Mouse (Mus musculus) stomach, embryonic 15.5 days (tissue): ENCODE measurements at regions not wholly inside any gene's neighbourhood (a gene's known extent, or its start where the extent isn't known, plus 50 kb on each side); places are given as distances from the start of the nearest gene placed in this dataset.

Source experiments
- ATAC-seq: fragments of 200-750 bp; cut with Nextera tagmentation; 2 replicates; pipeline ENCODE4 v1.8.0; 2017; ENCODE audit warnings: low read depth, moderate number of reproducible peaks, moderate TSS enrichment; ENCODE audit not compliant: insufficient read depth, low FRiP score
- H3K27ac ChIP-seq: fragments of 300-500 bp; sonication (generic); 2 replicates; pipeline ENCODE4 v1.5.1; 2015; ENCODE audit warnings: mild to moderate bottlenecking, inconsistent platforms
- H3K27me3 ChIP-seq: fragments of 300-500 bp; sonication (generic); replicated peaks from 2 replicates; pipeline ENCODE4 v1.6.1; 2015; ENCODE audit warnings: inconsistent platforms
- H3K36me3 ChIP-seq: fragments of 300-500 bp; sonication (generic); 2 replicates; pipeline ENCODE4 v1.6.1; 2015; ENCODE audit warnings: inconsistent platforms
- H3K4me1 ChIP-seq: fragments of 300-500 bp; sonication (generic); 2 replicates; pipeline ENCODE4 v1.6.1; 2015; ENCODE audit warnings: inconsistent platforms
- H3K4me2 ChIP-seq: fragments of 300-500 bp; sonication (generic); 2 replicates; pipeline ENCODE4 v1.6.1; 2015; ENCODE audit warnings: mild to moderate bottlenecking, inconsistent platforms
- H3K4me3 ChIP-seq: fragments of 300-500 bp; sonication (generic); replicated peaks from 2 replicates; pipeline ENCODE4 v1.5.1; 2015; ENCODE audit warnings: inconsistent platforms
- H3K9ac ChIP-seq: fragments of 300-500 bp; sonication (generic); 2 replicates; pipeline ENCODE4 v1.6.1; 2015; ENCODE audit warnings: inconsistent platforms
- H3K9me3 ChIP-seq: fragments of 300-500 bp; sonication (generic); 2 replicates; pipeline ENCODE4 v1.6.1; 2016; ENCODE audit warnings: inconsistent platforms
- WGBS: fragments of 180-500 bp; shearing (Covaris S2); methylation state at CpG from one replicate; pipeline ENCODE4 v1.1.7; 2015; 5-methylcytosine and 5-hydroxymethylcytosine counted together

DNA sequence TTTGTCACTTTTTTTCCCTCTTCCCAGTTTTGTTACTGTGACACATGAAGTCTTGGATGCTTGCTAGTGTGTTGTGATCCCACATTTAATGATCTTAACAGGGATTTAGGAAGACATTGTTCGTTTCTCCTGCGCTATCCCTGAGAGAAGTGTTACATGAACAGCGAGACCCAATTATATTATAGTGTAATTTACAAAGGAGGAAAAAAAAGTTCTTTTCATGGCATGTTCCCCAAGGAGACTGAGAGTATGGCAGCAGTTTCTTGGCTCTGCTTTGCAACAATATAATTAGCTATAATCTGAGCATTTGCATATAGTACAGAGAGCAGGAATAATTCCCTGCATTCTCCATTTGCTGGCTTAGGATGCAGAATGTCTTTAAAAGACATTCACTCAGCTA is 168.6 kb downstream of the Insc start:
- Histone ChIP-seq H3K36me3 (no peaks in the 10 kb centered on the region), H3K4me2 (no peak overlapping the region), H3K27me3 (no peaks in the 10 kb centered on the region), H3K9me3 (no peaks in the 10 kb centered on the region), H3K4me3 (no peak overlapping the region), H3K4me1 (no peaks in the 10 kb centered on the region), H3K9ac (no peak overlapping the region), H3K27ac (no peak overlapping the region)
- 91% methylated on average over 3 of the region's 3 CpGs for WGBS
- no peak for ATAC-seq

- Histone ChIP-seq H3K9ac (no peak overlapping the region), H3K9me3 (no peaks in the 10 kb centered on the region), H3K27ac (no peak overlapping the region), H3K4me3 (no peak overlapping the region), H3K36me3 (no peaks in the 10 kb centered on the region), H3K4me1 (no peaks in the 10 kb centered on the region), H3K27me3 (no peaks in the 10 kb centered on the region), H3K4me2 (no peak overlapping the region)
- WGBS, result 4% methylated on average over 3 of the region's 3 CpGs
- ATAC-seq, result no peak
These were observed 178.7 kb downstream of the Insc start for GRCm38 (mm10) chr7:114922155-114922554.

- Histone ChIP-seq H3K27me3 (no peaks in the 10 kb centered on the region), H3K9me3 (no peaks in the 10 kb centered on the region), H3K9ac (no peak overlapping the region), H3K36me3 (no peaks in the 10 kb centered on the region), H3K4me1 (no peaks in the 10 kb centered on the region), H3K4me2 (no peak overlapping the region), H3K27ac (no peak overlapping the region), H3K4me3 (no peak overlapping the region)
- 91% methylated on average over 8 of the region's 8 CpGs for WGBS
- no peak for ATAC-seq
These were observed 190.4 kb downstream of the Insc start for GRCm38 (mm10) chr7:114933861-114934260.

- Histone ChIP-seq H3K9ac (no peak overlapping the region), H3K36me3 (no peaks in the 10 kb centered on the region), H3K4me1 (no peaks in the 10 kb centered on the region), H3K9me3 (no peaks in the 10 kb centered on the region), H3K4me2 (no peak overlapping the region), H3K27me3 (no peaks in the 10 kb centered on the region), H3K4me3 (no peak overlapping the region), H3K27ac (no peak overlapping the region)
- ATAC-seq, result no peak
These were observed 207.3 kb downstream of the Insc start for GRCm38 (mm10) chr7:114950759-114951158.

DNA sequence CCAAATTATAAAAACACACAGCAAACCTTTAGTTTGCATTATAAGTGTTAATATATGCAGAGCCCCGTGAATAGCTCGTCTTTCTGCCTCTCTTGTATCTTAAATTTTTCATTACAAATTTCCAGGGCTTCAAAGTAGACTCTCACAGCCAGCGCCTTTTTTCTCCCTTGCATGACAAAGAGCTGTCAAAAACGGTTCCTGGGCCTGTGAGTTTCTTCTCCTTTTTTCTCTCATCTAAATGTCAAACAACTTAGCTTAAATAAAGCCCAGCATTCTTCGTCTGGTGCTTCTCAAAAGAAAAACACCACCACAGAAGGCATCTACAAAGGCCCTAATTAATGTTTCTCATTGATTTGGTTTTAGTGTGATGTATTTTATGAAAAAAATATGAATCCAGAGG is 219.7 kb downstream of the Insc start:
- no peak for ATAC-seq
- no peaks in the 10 kb centered on the region for H3K9me3 ChIP-seq
- H3K27ac ChIP-seq, result no peak overlapping the region
- WGBS, result 54% methylated on average over 5 of the region's 5 CpGs
- no peak overlapping the region for H3K4me2 ChIP-seq
- H3K27me3 ChIP-seq, result no peaks in the 10 kb centered on the region
- no peaks in the 10 kb centered on the region for H3K4me1 ChIP-seq
- H3K4me3 ChIP-seq, result no peak overlapping the region
- H3K9ac ChIP-seq, result no peak overlapping the region
- no peaks in the 10 kb centered on the region for H3K36me3 ChIP-seq

- Histone ChIP-seq H3K4me1 (no peaks in the 10 kb centered on the region), H3K4me3 (no peak overlapping the region), H3K4me2 (no peak overlapping the region), H3K27ac (no peak overlapping the region), H3K9ac (no peak overlapping the region), H3K36me3 (no peaks in the 10 kb centered on the region), H3K27me3 (no peaks in the 10 kb centered on the region), H3K9me3 (no peaks in the 10 kb centered on the region)
- no peak for ATAC-seq
- 34% methylated on average over 2 of the region's 2 CpGs for WGBS
These were observed 222.4 kb downstream of the Insc start for GRCm38 (mm10) chr7:114965923-114966322.

DNA sequence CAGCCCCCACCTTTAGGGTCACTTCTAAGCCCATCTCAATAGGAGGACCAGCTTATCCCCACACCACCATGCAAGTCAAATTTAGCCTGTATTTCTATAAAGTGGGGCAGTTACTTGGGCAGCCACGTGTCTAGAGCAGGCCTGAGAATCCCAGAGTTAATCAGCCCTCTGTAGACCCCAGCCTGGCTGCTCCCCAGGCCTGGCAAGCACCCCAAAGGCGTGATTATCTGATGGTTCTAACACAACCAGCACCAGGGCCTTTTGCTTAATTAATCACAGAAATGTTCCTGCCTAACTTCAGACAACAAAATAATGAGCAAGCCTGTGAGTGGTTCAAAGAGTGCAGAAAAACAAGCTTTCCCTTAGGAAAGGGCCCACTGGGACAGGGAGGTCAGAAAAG is 243.0 kb downstream of the Insc start:
- Histone ChIP-seq H3K4me3 (no peak overlapping the region), H3K9ac (no peak overlapping the region), H3K4me2 (no peak overlapping the region), H3K27me3 (no peaks in the 10 kb centered on the region), H3K9me3 (no peaks in the 10 kb centered on the region), H3K4me1 (no peaks in the 10 kb centered on the region), H3K27ac (no peak overlapping the region), H3K36me3 (no peaks in the 10 kb centered on the region)
- no peak for ATAC-seq
- WGBS, result 38% methylated on average over 2 of the region's 2 CpGs

GRCm38 (mm10) chr7:114991255-114991654 is 247.8 kb downstream of the Insc start:
- H3K4me2 ChIP-seq, result no peak overlapping the region
- H3K27ac ChIP-seq, result no peak overlapping the region
- WGBS, result 67% methylated on average over 5 of the region's 5 CpGs
- no peaks in the 10 kb centered on the region for H3K4me1 ChIP-seq
- no peaks in the 10 kb centered on the region for H3K9me3 ChIP-seq
- ATAC-seq, result no peak
- no peaks in the 10 kb centered on the region for H3K36me3 ChIP-seq
- no peak overlapping the region for H3K4me3 ChIP-seq
- H3K27me3 ChIP-seq, result no peaks in the 10 kb centered on the region
- H3K9ac ChIP-seq, result no peak overlapping the region

DNA sequence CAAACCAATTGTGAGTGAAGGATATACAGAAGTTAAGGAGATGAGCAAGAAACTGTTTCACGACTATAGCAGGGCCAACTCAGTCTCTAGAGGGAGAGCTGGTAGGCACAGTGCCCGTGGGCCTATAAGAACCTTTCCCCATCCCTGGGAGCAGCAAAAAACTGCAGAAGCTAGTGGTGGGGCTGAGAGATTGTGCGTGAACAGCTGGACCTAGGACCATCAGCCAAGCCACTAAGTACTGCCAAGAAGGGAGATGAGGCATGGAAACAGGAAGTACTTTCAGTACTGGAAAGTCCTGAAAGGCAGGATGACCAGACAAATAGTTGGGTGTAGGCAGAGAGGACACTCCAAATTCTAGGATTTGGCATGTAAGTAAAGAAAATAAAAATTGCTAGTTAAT is 248.9 kb downstream of the Insc start:
- no peaks in the 10 kb centered on the region for H3K9me3 ChIP-seq
- H3K4me1 ChIP-seq, result no peaks in the 10 kb centered on the region
- no peak overlapping the region for H3K4me2 ChIP-seq
- no peak overlapping the region for H3K9ac ChIP-seq
- WGBS, result 77% methylated on average over 3 of the region's 3 CpGs
- H3K36me3 ChIP-seq, result no peaks in the 10 kb centered on the region
- H3K4me3 ChIP-seq, result no peak overlapping the region
- no peak for ATAC-seq
- no peaks in the 10 kb centered on the region for H3K27me3 ChIP-seq
- H3K27ac ChIP-seq, result no peak overlapping the region

DNA sequence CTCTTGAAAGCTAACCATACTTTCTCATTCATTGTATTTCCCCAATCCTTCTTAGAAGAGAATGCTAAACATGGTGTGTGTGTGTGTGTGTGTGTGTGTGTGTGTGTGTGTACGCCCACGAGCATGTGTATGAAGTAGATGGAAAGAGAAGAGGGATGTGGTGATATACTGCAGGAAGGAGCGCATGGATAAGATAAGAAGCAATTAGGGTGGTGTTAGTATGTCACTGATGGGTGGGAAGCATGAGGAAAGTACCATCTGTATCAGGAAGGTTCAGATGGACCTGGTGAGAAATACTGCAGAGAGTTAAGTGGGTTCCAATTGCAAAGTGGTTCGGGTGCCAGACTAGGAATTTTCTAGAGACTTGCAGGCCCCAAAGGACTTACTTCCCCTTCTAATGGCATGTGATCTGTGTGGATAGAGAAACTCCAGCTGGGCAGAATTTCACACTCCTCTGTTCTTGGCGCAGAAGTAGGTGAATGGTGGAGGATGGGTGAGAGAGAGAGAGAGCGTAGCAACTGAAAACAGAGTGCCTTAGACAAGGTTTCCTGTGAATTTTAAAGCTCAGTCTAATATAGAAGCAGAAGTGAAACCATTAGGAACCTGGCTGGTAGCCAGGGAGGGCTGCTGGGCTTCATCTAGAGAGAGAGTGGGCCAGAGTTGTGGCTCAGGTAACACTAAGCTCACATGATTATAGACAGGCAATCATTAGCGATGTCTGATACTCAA is 257.5 kb downstream of the Insc start:
- Histone ChIP-seq H3K9ac (no peak overlapping the region), H3K36me3 (no peaks in the 10 kb centered on the region), H3K4me3 (no peak overlapping the region), H3K4me2 (no peak overlapping the region), H3K27ac (no peak overlapping the region), H3K9me3 (no peaks in the 10 kb centered on the region), H3K27me3 (no peaks in the 10 kb centered on the region), H3K4me1 (peaks cover 6% of the 10 kb centered on the region)
- 53% methylated on average over 7 of the region's 7 CpGs for WGBS
- peak; percentile 39; the same call in 1 of the 2 replicates for ATAC-seq

- no peaks in the 10 kb centered on the region for H3K36me3 ChIP-seq
- H3K9ac ChIP-seq, result no peak overlapping the region
- no peak overlapping the region for H3K27ac ChIP-seq
- 32% methylated on average over 11 of the region's 11 CpGs for WGBS
- no peak overlapping the region for H3K4me3 ChIP-seq
- no peaks in the 10 kb centered on the region for H3K9me3 ChIP-seq
- H3K4me2 ChIP-seq, result peak overlapping the region; percentile 19
- no peaks in the 10 kb centered on the region for H3K4me1 ChIP-seq
- H3K27me3 ChIP-seq, result no peaks in the 10 kb centered on the region
- no peak for ATAC-seq
These were observed 270.9 kb downstream of the Insc start for GRCm38 (mm10) chr7:115014253-115014998.

DNA sequence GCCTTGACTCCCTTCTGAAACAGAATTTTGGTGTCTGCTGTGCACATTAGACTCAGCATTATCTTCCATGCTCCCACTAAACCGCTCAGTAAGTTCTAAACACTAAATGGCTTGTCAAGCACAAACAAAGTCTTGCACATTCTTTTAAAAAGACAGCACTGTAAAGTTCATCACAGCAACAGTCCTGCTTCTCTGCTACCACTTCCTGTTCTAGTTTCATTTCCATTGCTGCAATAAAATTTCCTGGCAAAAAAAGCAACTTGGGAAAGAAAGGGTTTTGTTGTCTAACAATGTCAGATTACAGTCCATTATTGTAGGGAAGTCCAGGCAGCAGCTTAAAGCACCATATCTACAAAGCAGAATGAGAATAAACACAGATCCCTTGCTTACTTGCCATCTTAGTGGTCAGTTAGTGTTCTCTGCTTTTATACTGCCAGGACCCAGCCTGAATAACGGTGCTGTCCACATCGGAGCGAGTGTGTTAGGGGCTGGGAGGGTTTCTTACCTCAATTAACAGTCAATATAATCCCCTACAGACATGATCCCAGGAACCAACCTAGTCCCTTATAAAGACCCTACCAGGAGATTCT is 276.0 kb downstream of the Insc start:
- Histone ChIP-seq H3K9me3 (no peaks in the 10 kb centered on the region), H3K27ac (no peak overlapping the region), H3K9ac (no peak overlapping the region), H3K4me1 (no peaks in the 10 kb centered on the region), H3K4me2 (no peak overlapping the region), H3K27me3 (no peaks in the 10 kb centered on the region), H3K36me3 (no peaks in the 10 kb centered on the region), H3K4me3 (no peak overlapping the region)
- WGBS, result 62% methylated on average over 4 of the region's 4 CpGs
- no peak for ATAC-seq
